Mouse (Mus musculus) erythroblast, embryonic 14.5 days (primary cell): Measurements from ENCODE around the gene Rae1.

ENCODE experiments used
- GATA1 ChIP-seq: IDR thresholded peaks from 2 replicates; pipeline ENCODE4 v1.6.1; 2012; ENCODE audit warnings: low read length, inconsistent platforms, mixed read lengths
- TAL1 ChIP-seq: IDR thresholded peaks from 3 replicates; pipeline ENCODE4 v1.6.1; 2012; ENCODE audit warnings: low read length, inconsistent platforms, mixed read lengths

DNA sequence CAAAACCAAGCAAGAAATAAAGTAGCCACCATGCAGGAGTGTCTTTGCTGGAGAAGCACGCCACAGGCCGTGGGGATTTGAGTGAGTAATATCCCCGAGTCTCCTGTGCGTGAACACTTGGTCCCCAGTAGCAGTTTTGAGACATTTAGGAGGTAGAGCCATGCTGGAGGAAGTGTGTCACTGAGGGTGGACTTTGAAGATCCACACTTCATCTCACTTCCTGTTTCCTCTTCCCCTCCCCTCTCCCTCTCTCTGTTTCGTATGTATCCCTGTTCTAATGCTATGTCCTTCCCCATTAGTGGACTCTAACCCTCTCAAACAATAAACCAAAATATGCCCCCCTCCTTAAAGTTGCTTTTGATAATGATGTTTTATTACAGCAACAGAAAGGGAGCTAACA, 33.4 kb upstream of the Rae1 start:
- TF ChIP-seq TAL1 (no peak), GATA1 (no peak)
